Mouse (Mus musculus): ENCODE measurements around the gene Hnrnpab. TPM values are rescaled to one million over a fixed set of nuclear protein-coding genes. Genes with fewer than 3 reads are reported as not detected.
"Not testable (repeated sequence)": the region's sequence is repeated elsewhere in the genome, so short reads cannot be mapped to it uniquely, and the experiment has no call there.

Gene Hnrnpab
- total RNA-seq, 1 experiment from 2014 or later, result 1,082 TPM

DNA sequence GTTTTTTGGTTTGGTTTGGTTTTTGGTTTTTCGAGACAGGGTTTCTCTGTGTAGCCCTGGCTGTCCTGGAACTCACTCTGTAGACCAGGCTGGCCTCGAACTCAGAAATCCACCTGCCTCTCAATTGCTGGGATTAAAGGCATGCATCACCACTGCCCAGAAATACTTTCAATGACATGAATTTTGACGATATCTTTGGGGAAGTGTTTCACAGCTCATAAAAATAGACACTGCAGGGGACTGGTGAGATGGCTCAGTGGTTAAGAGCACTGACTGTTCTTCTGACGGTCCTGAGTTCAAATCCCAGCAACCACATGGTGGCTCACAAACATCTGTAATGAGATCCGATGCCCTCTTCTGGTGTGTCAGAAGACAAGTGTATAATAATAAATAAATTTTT lies 3.3 kb upstream of the Hnrnpab start:
- ATAC-seq (replicated peaks; ENCODE audit: low read depth, poor library complexity, severe bottlenecking), result not testable (repeated sequence)

DNA sequence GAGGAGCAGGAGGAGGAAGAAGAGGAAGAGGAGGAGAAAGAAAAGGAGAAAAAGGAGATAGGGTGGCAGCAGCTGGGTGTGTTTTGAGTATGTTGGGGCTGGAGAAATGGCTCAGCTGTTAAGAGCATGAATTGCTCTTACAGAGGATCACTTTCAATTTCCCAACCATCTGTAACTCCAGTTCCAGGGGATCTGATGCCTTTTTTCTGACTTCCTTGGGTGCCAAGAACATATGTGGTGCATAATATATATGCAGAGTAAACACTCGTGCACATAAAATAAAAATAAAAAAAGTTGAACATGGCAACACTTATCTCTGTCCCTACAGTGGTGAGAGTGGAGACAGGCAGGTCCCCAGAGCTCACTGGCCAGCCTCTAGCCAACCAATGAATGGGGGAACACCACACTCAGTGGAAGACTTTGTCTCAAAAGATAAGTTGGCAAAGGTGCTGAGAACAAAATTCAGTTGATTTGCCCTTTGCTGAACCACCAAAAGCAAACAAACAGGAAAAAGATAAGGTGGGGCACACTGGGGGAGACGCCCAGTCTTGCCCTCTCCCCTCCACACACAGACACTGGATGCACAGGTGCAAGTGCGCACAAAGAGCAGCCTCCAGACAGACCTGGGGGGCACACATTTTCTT lies 2.7 kb upstream of the Hnrnpab start:
- ATAC-seq (replicated peaks; ENCODE audit: low read depth, poor library complexity, severe bottlenecking), result peak; percentile 30; the same call in 1 of the 2 replicates

DNA sequence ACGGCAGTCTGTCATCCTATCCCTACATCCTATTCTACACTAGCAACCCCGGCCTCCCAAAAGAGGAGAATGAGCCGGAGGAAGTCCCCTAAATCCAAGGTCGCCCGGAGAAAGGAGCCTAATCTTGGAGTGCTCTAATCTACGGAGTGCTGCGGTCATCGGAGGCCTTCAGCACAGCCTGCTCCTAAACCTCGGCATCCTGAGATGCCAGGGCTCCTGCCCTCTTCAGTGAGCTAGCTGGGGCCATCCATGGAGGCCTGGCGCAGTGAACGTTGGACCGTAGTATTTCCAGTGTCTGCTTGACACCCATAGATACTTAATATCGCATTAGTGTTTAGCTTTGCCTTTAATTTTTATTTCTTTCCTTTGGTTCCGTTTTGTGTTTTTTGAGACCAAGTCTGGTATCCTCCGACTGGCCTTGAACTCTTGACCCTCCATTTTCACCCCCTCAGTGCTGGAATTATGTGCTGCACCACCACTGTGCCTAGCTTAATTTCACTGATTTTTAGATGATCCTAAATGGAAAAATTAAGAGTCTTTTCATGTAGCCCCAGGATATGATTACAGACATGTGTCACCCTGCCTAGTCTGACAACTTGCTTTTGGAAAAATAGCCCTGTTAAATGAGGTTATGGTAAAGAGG lies 570 bp upstream of the Hnrnpab start:
- ATAC-seq (replicated peaks; ENCODE audit: low read depth, poor library complexity, severe bottlenecking), result peak; percentile 37

DNA sequence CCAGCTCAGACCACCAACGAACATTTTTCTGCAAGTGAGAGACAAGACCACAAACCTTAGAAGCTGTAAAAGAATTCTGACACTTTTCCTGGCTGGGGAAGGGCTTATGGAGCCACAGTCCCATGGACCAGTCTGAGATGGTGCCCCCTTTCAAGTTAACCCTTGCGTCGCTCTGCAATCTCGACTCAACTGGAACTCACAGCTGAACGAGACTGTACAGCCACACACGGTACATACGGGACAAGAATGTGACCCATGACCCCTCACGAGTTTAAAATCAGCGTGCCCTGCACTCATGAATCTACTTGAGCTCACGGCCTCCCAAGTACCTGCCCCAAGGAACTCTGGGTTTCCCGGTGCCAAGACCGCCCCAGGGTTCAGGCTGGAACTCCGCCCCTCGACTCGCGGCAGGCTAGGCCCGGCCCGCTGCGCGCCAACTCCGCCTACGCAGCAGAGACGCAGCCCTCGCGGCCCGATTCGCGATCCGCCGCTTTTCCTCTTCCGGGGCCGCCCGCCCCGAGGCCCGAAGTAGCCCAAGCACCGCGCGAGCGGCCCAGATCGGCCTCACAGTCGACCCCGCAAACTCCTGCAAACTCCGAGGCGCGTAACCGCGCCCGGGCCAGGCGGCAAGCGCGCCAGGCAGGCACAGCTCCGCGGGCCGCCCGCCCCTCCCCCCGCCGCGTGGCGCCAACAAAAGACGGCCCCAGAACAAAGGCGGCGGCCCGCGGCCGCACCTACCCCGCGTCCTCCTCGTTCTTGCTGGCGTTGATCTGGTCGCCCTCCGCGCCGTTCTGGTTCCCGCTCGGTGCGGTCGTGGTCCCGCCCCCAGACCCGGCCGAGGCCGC lies 823 bp downstream of the Hnrnpab start:
- peak; percentile 27 for ATAC-seq (replicated peaks; ENCODE audit: low read depth, poor library complexity, severe bottlenecking)

DNA sequence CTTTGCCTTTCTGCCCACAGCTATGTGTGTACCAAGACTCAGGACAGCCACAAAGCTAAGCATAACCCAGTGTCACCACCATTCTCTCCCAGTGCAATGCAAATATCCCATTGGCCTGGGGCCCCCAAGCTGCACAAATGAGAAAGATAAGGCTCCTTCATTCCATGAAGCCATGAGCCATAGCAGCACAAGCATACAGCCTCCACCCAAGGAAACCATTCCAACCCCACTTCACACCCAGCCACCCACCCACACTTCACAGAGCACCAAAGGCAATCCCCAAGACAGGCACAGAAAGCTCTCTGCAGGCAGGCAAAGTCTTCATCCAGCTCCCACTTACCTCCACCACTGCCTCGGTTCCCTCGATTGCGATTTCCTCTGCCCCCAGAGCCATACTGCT lies 4.4 kb downstream of the Hnrnpab start:
- no peak for ATAC-seq (replicated peaks; ENCODE audit: low read depth, poor library complexity, severe bottlenecking)

DNA sequence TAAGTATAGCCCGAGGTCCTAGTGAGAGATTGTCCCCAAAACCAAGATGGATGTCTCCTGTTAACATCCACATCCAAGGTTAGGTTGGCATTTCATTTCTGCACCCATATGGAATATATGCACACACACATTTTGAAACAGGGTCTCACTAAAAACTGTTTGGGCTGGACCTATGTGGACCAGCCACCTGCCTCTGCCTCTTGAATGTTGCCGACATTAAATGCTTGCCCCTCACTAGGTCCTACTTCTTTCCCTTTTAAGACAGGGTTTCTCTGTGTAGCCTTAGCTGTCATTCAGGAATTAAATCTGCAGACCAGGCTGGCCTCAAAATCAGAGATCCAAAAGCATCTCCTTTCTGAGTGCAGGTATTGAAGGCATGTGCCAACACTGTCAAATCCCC lies 9.1 kb downstream of the Hnrnpab start:
- no peak for ATAC-seq (replicated peaks; ENCODE audit: low read depth, poor library complexity, severe bottlenecking)

DNA sequence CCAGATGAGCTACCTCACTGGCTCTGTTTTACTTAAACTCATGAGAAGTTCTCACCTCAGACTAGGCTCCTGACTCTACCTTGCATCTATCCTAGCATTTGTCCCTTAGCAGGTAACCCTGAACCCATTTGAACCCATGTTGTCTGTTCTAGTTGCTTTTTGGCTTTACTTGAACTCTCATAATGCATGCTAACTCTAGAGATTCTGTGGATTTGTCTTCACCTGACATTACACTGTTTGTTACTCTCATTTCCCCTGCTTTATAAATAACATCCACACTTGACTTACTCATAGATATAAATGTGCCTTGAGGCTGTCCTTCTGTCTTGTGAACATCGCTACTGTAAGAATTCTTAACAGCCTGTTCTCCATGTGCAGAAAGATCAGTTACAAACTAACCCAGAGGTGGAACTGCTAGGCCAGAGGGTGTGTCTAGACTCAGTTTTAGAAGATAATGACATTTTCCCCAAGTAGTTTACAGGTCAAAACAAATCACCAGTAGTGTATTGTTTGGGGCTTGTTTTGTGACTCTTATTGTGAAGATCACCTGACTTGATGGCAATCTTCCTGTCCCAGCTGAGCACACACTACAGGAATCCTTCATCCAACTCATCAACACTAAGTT lies 11.1 kb downstream of the Hnrnpab start:
- no peak for ATAC-seq (replicated peaks; ENCODE audit: low read depth, poor library complexity, severe bottlenecking)

DNA sequence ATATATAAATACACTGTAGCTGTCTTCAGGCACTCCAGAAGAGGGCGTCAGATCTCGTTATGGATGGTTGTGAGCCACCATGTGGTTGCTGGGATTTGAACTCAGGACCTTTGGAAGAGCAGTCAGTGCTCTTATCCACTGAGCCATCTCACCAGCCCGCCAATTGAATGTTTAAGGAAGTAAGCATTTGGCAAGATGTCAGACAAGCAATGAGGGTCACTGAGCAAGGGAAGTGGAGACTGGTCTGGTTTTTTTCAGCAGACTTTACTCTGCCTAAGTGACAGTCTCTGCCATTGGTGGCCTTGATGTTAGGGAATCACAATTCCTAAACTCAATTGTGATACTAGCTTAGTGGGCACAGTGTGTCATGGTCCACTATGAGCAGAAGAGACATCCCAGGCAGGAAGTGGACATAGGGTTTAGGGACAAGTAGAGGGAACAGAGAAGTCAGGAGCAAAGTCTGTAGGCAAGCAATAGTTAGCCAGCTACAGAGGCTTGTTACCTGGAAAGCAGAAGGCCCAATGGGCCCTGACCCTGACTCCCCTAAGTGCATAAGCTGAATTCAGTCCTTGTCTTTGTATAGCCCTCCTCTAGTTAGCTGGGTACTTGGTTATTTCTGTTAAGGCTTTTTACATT lies 11.8 kb downstream of the Hnrnpab start:
- peak; percentile 45 for ATAC-seq (replicated peaks; ENCODE audit: low read depth, poor library complexity, severe bottlenecking)

DNA sequence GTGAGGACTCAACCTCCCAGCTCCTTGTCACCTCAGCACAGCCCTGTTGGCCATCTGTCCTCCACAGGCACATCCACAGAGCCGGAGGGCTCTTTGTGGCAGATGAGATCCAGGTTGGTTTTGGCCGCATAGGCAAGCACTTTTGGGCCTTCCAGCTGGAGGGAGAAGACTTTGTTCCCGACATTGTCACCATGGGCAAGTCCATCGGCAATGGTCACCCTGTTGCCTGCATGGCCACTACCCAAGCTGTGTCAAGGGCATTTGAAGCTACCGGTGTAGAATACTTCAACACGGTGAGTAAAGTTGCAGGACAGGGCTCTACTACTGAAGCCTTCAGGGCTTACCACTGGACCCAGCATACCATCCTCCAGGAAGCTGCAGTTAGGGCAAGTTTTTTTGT lies 12.8 kb downstream of the Hnrnpab start:
- ATAC-seq (replicated peaks; ENCODE audit: low read depth, poor library complexity, severe bottlenecking), result no peak

DNA sequence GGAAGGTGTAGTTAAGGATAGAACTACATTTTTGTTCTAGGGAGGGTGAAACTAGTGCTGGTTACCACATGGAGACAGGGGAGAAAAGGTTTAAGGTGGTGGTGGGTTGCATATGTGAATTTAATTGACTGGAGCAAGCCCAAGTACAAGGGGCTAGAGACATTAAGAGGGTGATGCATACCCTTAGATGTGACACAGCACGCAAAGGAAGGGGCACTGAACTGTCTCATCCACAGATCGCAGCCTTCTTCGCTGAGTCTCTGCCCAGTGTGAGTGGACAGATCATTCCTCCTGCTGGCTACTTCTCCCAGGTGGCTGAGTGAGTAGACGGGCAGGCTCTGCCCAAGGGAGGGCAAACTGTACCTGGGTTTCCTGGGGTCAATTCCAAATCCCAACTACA lies 13.3 kb downstream of the Hnrnpab start:
- no peak for ATAC-seq (replicated peaks; ENCODE audit: low read depth, poor library complexity, severe bottlenecking)

DNA sequence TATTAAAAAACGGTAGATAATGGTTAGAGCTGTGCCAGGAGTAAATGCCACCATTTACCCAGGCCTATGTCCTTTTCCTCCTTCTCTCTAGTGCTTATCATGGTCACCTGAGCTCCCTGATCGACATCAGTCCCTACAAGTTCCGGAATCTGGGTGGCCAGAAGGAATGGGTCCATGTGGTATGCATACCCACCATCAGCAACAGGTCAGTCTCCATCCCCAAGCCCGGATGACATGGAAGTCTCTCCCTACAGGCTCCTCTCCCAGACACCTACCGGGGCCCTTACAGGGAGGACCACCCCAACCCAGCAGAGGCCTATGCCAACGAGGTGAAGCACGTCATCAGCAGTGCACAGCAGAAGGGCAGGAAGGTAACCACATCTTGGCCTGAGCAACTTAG lies 14.7 kb downstream of the Hnrnpab start:
- no peak for ATAC-seq (replicated peaks; ENCODE audit: low read depth, poor library complexity, severe bottlenecking)

DNA sequence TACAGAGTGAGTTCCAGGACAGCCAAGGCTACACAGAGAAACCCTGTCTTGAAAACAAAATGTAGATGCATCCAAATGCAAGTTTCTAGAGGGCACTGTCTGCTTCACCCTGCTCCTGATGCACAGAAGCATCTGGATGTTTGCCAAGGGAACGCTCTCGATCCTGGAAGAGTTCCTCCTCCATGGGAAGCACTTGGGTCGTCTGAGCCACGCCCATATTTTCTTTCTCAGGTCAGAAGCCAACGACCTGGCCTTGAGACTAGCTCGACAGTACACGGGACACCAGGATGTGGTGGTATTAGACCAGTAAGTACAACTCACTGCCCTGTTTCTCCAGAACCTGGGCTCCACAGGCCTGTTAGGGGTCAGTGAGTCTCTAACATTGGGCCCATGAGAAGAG lies 15.5 kb downstream of the Hnrnpab start:
- ATAC-seq (replicated peaks; ENCODE audit: low read depth, poor library complexity, severe bottlenecking), result no peak

DNA sequence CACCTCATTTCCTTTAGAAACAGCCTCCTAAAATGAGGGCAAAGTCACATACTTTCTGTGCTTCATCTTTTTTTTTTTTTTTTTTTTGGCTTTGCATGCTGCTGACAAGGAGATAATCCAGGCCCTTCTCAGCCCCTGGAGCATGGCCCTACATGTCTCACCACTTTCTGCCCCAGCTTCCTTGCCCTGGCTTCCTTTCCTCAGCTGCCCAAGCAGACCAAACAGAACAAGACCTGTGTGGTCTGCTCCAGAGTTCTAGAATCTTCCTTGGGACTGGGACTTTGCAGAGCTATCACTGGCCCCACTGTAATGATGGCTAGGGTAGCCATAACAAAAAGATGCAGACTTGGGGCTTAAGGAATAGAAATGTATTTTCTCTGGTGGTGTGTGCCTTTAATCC lies 16.6 kb downstream of the Hnrnpab start:
- ATAC-seq (replicated peaks; ENCODE audit: low read depth, poor library complexity, severe bottlenecking), result no peak

DNA sequence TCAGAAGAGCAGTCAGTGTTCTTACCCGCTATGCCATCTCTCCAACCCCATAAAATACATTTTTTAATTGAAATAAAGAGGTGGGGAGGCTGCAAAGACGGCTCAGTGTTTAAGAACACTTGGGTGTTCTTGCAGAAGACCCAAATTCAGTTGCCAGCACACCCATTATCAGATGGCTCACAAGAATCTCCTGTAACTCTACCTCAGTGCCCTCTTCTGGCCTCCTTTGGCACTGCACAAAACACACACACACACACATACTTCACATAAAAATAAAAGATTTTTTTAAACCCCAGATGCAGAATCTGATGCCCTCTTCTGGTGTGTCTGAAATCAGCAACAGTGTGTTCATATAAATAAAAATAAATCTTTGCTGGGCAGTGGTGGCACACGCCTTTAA lies 17.8 kb downstream of the Hnrnpab start:
- ATAC-seq (replicated peaks; ENCODE audit: low read depth, poor library complexity, severe bottlenecking), result no peak

DNA sequence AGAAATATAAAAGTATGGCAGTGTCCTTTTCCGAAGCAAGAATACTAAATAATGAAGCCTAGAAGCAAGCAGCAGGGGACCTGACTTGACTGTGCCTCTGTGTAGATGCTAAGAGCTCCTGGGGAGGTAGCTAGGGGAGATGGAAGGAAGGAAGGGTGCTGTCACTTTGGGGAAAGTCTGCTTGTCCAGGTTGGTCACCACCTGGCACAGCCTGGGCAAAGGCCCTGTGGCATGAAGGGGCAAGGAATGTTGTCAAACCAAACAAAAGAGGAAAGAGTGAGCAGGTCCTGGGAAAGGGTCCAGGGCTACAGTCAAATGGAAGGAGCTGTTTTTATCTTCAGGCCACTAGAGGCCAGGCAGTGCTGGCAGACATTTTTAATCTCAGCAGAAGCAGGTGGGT lies 19.6 kb downstream of the Hnrnpab start:
- ATAC-seq (replicated peaks; ENCODE audit: low read depth, poor library complexity, severe bottlenecking), result no peak

DNA sequence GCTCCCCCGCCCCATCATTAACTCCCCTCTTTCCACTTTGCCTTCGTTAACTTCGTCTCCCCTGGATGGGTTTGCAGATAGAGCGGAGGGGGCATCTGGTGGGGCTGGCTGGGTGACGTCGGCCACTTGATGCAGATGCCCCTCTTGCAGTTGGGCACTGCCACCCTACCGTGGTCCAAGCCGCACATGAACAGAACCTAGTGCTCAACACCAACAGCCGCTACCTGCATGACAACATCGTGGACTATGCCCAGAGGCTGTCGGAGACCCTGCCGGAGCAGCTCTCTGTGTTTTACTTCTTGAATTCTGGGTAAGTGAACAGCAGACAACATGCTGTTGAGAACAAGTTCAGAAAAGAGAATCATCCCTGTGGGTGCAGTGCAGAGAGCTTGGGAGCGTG lies 20.2 kb downstream of the Hnrnpab start:
- no peak for ATAC-seq (replicated peaks; ENCODE audit: low read depth, poor library complexity, severe bottlenecking)

DNA sequence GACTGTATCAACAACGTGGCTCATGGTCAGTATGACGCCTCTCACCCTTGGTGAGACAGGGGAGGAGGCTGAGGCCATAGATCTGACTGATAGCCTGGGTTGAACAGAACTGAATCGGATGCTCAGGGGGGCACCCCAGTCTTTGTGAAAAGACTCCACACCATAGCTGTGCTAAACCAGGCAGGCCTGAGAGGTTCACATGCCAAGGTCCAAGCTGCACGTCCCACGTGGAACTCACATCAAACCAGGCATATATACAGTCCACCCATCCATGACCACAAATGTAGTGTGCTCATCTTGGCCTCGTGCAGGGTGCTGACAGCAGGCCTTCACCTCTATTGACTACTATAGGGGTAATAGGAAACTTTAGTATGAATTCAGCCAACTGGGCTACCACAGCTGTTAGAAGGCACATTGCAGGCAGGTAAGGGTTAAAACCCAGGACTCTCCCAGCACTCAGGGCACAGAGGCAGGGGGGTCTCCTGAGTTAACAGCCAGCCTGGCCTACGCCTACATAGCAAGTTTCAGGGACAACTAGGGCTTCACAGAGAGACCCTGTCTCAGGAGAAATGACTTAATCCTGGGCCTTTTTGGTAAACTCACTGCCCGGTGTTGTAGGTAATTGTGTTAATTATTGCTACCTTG lies 20.9 kb downstream of the Hnrnpab start:
- ATAC-seq (replicated peaks; ENCODE audit: low read depth, poor library complexity, severe bottlenecking), result no peak

DNA sequence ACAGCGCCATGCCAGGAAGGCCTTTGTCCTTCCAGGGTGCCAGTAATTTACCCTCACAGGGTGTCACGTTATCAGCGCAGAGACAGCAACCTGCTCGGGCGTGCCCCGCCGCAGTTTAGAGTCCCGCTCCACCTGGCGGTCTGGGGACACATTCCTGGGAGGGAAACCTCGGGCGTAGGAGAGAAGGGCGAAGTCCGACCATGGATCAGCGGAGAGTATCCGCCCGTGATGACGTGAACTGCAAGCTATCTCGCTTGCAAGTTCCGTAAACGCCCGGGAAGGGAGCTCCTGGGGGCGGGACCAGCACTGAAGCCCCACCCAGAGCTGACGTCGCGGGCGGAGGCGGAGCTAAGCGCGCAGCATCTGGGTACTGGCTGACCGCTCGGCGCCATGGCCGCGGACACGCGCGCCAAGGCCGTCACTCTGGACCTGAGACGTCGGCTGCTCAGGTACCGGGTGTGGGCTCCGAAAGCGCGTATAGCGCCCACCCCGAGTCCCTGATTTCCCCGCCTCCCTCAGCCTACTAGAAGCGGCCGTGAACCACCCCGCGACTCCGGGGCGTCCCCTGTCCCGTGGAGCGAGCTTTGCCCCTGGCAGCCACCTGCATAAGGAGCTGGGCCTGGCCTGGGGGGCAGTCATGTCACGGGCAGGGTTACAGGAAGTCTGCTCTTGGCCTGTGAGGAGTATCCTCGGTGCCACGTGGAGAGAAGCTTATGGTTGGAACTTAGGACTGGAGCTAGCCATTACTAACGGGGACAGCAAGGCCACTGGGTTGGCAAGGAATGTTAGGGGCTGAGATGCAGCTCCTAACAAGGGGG lies 22.0 kb downstream of the Hnrnpab start, which contains the start of gene Phykpl:
Gene Phykpl (plus strand): TSS at position 327 of the 818 bp plus-strand sequence.
- peak; percentile 77 for ATAC-seq (replicated peaks; ENCODE audit: low read depth, poor library complexity, severe bottlenecking)

DNA sequence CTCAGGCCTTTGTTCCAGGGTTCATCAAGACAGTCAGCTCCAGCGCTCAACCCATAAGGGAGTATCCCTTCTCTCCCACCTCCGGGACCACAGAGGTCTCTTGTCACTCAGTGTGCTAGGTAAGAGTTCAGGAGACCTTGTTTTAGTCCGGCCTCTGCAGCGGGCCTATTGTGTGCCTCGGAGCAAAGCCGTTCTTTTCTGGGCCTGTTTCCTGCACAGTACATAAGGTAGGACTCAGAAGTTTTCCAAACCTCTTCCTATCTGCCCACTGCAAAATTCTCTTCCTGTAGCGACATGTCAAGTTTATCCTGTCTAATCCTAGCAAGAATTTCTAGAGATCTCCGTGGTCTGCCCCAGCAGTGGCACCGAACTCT lies 22.6 kb downstream of the Hnrnpab start:
- peak; percentile 2 for ATAC-seq (replicated peaks; ENCODE audit: low read depth, poor library complexity, severe bottlenecking)
